Mouse (Mus musculus): ENCODE measurements around the gene Mrpl21. TPM values are rescaled to one million over a fixed set of nuclear protein-coding genes. Genes with fewer than 3 reads are reported as not detected.

Gene Mrpl21
- total and polyA plus RNA-seq, 2 experiments from 2014 or later, result 48.4 to 93.3 TPM

DNA sequence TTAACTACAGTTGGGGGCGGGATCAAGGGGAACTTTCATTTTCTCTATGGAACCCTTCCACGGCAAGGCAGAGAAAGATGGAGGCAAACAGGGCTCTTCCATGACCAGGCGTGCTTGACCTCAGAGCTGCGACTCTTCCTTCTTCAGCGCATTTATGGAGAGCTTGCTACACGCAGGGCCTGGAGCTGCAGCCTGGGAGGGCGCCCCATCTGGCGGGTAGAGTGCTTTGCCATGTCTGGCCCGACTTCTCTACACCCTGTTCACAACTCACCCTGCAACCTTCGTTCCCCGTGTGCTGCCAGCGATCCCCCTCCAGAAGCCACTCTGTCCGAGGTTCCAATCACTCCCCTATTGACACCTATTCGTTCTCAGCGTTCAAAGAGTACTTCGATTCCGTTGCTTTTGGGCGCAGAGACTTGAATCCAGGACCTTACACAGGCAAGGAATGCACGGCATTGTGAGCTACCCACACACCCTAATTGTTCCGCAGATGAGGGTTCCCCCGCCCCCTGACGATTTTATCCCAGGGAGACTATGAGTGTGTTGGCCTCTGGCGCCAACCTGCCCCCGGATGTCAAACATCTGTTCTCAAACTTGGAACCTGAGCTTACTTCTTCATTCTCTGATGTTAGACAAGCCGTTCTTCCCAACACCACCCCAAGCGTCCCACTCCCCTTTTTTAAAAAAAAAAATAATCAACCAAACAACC, 39.7 kb downstream of the Mrpl21 start, which contains the start of gene Cpt1a:
Gene Cpt1a, plus strand, starts transcription at position 74 of the 709 bp plus-strand sequence.
- peak within 1 kb of the TSS; percentile 72 for H3K4me2 ChIP-seq (ENCODE audit: low read depth, low read length, poor library complexity, severe bottlenecking)
- peak within 1 kb of the TSS; percentile 46 for H3K4me3 ChIP-seq (ENCODE audit: low read depth, low read length)
- no peaks in the 10 kb centered on the region for H3K36me3 ChIP-seq (ENCODE audit: insufficient read depth, low read length)
- H3K27me3 ChIP-seq (ENCODE audit: insufficient read depth, low read length), result peaks cover 16% of the 10 kb centered on the region
- H3K4me1 ChIP-seq (ENCODE audit: insufficient read depth, low read length), result no peaks in the 10 kb centered on the region
- no peak for DNase-seq (ENCODE audit: low spot score)
- H3K9me3 ChIP-seq (ENCODE audit: low read length), result no peaks in the 10 kb centered on the region
- 4% methylated on average over 26 of the region's 26 CpGs for WGBS
- ATAC-seq (ENCODE audit: low FRiP score), result no peak
- H3K27ac ChIP-seq (ENCODE audit: low read depth, low read length), result no peak within 1 kb of the TSS
- H3K9ac ChIP-seq (replicated peaks; ENCODE audit: low read length, poor library complexity, severe bottlenecking), result peak within 1 kb of the TSS; percentile 20; the same call in 1 of the 2 replicates
- TF ChIP-seq CTCF (IDR thresholded peaks at IDR 0.05), result peak; percentile 60

DNA sequence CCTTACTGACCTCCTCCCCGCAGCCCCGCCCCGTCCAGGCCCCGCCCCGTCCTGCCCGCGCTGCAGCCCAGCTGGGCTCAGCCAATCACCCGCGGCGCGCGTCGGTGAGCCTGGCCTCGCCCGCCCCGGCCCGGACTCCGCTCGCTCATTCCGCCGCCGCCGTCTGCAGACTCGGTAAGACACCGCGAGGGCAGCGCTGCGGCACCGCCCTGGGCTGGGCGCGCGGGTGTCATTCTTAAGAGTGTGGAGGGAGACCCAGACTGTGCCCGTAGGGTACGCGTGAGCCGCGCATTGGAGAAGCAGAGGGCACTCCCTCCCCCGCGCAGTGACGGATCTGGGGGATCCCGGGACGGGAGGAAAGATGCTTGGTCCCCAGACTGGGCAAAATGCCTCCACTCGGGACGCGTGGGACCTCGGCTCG, 40.5 kb downstream of the Mrpl21 start:
- Histone ChIP-seq H3K4me2 (ENCODE audit: low read depth, low read length, poor library complexity, severe bottlenecking) (peak overlapping the region; percentile 72), H3K9ac (replicated peaks; ENCODE audit: low read length, poor library complexity, severe bottlenecking) (peak overlapping the region; percentile 20; the same call in 1 of the 2 replicates), H3K36me3 (ENCODE audit: insufficient read depth, low read length) (no peaks in the 10 kb centered on the region), H3K9me3 (ENCODE audit: low read length) (no peaks in the 10 kb centered on the region), H3K27me3 (ENCODE audit: insufficient read depth, low read length) (peaks cover 16% of the 10 kb centered on the region), H3K27ac (ENCODE audit: low read depth, low read length) (no peak overlapping the region; the same call in 1 of the 2 replicates), H3K4me3 (ENCODE audit: low read depth, low read length) (peak overlapping the region; percentile 46), H3K4me1 (ENCODE audit: insufficient read depth, low read length) (no peaks in the 10 kb centered on the region)
- under 1% methylated on average over 45 of the region's 47 CpGs for WGBS
- no peak for TF ChIP-seq CTCF (IDR thresholded peaks at IDR 0.05)
- peak; percentile 67 for ATAC-seq (ENCODE audit: low FRiP score)
- DNase-seq (ENCODE audit: low spot score), result peak; percentile 58

DNA sequence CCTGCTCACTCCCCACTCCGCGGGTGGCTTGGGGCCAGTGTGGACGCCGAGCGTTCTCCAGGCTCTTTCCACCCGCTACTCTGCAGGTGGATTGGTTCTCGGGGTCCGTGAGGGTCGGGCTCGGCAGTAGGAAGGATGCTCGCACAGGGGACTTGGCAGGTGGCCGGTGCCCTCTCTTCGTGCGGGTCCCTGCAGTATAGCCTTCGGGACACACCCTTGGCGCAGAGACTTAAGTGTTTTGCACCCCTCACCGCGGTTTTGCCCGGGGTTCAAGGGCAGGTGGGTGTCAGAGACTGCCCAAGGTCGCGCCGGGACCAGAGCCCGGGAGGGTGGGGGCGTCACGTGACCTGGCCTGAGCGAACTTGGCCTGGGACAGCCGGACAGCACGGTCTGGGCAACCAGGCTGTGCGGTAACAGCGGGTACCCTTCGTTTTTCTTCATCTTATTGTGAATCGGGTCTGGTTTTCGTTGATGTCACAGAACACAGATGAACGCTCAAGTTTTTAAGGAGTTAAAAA, 41.1 kb downstream of the Mrpl21 start:
- H3K27ac ChIP-seq (ENCODE audit: low read depth, low read length), result peak overlapping the region; percentile 21; the same call in 1 of the 2 replicates
- H3K9me3 ChIP-seq (ENCODE audit: low read length), result no peaks in the 10 kb centered on the region
- DNase-seq (ENCODE audit: low spot score), result no peak
- no peak for TF ChIP-seq CTCF (IDR thresholded peaks at IDR 0.05)
- no peaks in the 10 kb centered on the region for H3K36me3 ChIP-seq (ENCODE audit: insufficient read depth, low read length)
- peaks cover 16% of the 10 kb centered on the region for H3K27me3 ChIP-seq (ENCODE audit: insufficient read depth, low read length)
- H3K4me3 ChIP-seq (ENCODE audit: low read depth, low read length), result peak overlapping the region; percentile 46
- H3K4me1 ChIP-seq (ENCODE audit: insufficient read depth, low read length), result no peaks in the 10 kb centered on the region
- WGBS, result under 1% methylated on average over 34 of the region's 34 CpGs
- H3K9ac ChIP-seq (replicated peaks; ENCODE audit: low read length, poor library complexity, severe bottlenecking), result peak overlapping the region; percentile 20; the same call in 1 of the 2 replicates
- H3K4me2 ChIP-seq (ENCODE audit: low read depth, low read length, poor library complexity, severe bottlenecking), result peak overlapping the region; percentile 72
- ATAC-seq (ENCODE audit: low FRiP score), result no peak

DNA sequence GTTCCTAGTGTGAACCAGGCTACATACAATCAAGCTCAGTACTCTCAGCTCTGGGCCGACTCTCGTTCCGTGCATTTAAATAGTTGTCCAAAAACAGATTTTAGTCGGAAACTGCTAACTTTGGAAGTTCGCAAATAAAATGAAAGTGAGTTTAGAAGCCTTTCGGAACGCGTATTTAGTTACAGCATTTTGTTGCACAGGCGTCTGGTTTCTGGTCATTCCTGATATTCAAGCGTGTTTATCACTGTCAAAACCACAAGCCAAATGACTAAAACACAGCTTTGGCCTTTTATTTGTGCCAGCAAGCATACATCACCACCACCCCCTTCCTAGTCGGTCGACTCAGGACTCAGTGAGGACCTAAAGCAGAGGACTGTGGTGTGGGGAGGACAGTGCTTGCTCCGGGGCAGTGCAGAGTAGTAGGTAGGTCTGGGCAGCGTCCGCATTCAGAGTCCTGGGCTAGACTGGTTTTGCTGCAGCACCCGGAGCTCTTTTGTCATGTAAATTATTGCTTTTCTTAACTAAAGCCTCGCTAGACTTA, 41.6 kb downstream of the Mrpl21 start:
- TF ChIP-seq CTCF (IDR thresholded peaks at IDR 0.05), result no peak
- H3K4me3 ChIP-seq (ENCODE audit: low read depth, low read length), result peak overlapping the region; percentile 46
- peaks cover 16% of the 10 kb centered on the region for H3K27me3 ChIP-seq (ENCODE audit: insufficient read depth, low read length)
- no peaks in the 10 kb centered on the region for H3K9me3 ChIP-seq (ENCODE audit: low read length)
- WGBS, result 3% methylated on average over 17 of the region's 17 CpGs
- no peak overlapping the region for H3K9ac ChIP-seq (replicated peaks; ENCODE audit: low read length, poor library complexity, severe bottlenecking)
- ATAC-seq (ENCODE audit: low FRiP score), result no peak
- H3K27ac ChIP-seq (ENCODE audit: low read depth, low read length), result peak overlapping the region; percentile 71
- no peaks in the 10 kb centered on the region for H3K4me1 ChIP-seq (ENCODE audit: insufficient read depth, low read length)
- H3K4me2 ChIP-seq (ENCODE audit: low read depth, low read length, poor library complexity, severe bottlenecking), result peak overlapping the region; percentile 72
- H3K36me3 ChIP-seq (ENCODE audit: insufficient read depth, low read length), result no peaks in the 10 kb centered on the region
- no peak for DNase-seq (ENCODE audit: low spot score)

DNA sequence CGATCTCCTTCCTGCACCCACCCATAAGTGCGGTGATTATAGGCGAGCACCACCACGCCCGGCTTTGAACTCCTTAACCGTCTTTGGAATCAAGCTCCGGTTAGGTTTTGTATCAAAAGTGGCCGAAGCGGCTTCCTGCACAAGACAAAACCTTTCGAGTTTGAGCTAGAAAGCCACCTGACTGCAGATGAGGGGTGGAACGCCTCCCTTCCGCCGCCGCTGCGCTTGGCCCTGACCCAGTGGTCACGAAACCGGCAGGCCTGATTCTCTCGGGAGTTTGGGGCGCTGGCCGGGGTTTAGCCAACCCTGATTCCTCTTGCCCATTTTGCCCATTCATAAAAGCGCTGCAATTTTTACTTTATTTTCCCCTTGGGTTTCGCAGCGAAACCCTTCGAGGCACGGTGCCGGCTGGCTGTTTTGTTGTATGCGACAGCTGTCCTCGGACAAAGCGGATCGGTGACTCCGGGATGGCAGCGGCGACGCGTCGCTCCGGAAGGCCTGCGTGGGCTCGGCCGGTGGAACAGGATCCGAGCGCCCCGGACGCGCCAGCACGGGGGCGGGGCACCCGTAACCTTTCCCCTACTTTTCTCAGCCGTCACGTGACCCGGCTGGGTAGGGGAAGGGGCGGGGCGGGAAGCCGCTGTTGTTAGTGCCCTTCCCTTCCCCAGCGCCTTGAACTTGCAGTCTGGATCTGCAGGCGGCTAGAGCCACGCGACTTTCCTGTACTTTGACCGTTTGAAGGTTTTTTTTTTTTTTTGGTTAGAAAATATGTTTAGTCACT, 42.4 kb downstream of the Mrpl21 start:
- peak overlapping the region; percentile 71 for H3K27ac ChIP-seq (ENCODE audit: low read depth, low read length)
- 1% methylated on average over 59 of the region's 59 CpGs for WGBS
- peak; percentile 90 for DNase-seq (ENCODE audit: low spot score)
- H3K27me3 ChIP-seq (ENCODE audit: insufficient read depth, low read length), result peaks cover 16% of the 10 kb centered on the region
- H3K4me3 ChIP-seq (ENCODE audit: low read depth, low read length), result peak overlapping the region; percentile 46
- ATAC-seq (ENCODE audit: low FRiP score), result peak; percentile 77
- peak overlapping the region; percentile 72 for H3K4me2 ChIP-seq (ENCODE audit: low read depth, low read length, poor library complexity, severe bottlenecking)
- no peaks in the 10 kb centered on the region for H3K9me3 ChIP-seq (ENCODE audit: low read length)
- H3K9ac ChIP-seq (replicated peaks; ENCODE audit: low read length, poor library complexity, severe bottlenecking), result peak overlapping the region; percentile 51
- no peaks in the 10 kb centered on the region for H3K4me1 ChIP-seq (ENCODE audit: insufficient read depth, low read length)
- no peaks in the 10 kb centered on the region for H3K36me3 ChIP-seq (ENCODE audit: insufficient read depth, low read length)
- no peak for TF ChIP-seq CTCF (IDR thresholded peaks at IDR 0.05)
